Mouse (Mus musculus): ENCODE measurements around the gene Hoxa3.

DNA sequence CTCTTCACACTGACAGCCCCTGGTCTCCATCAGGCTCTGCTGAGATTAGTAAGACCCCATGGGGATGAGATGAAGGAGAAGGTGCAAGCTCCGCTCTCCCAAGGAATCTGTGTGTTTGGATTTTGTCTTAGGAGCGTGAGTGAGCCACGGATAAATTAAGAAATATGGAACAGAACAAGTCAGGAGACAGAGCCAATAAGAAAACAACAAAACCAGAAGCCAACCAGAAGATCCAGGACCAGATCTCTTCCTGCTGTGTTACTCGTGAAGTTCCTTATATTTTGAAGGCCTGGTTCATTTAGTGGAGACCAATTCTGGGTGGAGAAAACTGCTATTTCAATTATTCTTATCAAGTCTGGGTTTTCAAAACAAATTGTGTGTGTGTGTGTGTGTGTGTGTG lies 61.6 kb downstream of the Hoxa3 start:
- no peak for TF ChIP-seq CTCF (conservative IDR thresholded peaks at IDR 0.05; ENCODE audit: low read length)
- TF ChIP-seq POU5F1 (IDR thresholded peaks at IDR 0.05; ENCODE audit: borderline replicate concordance, low read length) = no peak
